In genomic region chr9:61251606-61252005, GRCm38 (mm10) we compare ENCODE assay signal across 9 mouse cellular contexts.
DNase-seq lines count a peak whose midpoint lies in the region; ATAC-seq and TF ChIP-seq lines count a peak whose summit lies in the region.
"Had no signal": no experiment of that assay in that cellular context is flagged by ENCODE, and none has a peak within 500 bp of the region (broad histone marks: within the 10 kb centered on the region; RNA-seq: fewer than 3 reads in every experiment).

No protein-coding gene starts in this region.

- WGBS in heart, embryonic 12.5 days: 49% methylated on average over 6 of the region's 6 CpGs
- whole genome bisulfite sequencing in bone marrow, adult 2 months: 6% methylated on average over 6 of the region's 6 CpGs
- 8% methylated on average over 6 of the region's 6 CpGs for WGBS in spleen, adult 2 months
- 60% methylated on average over 6 of the region's 6 CpGs for WGBS in intestine, postnatal 0 days
- 55% methylated on average over 6 of the region's 6 CpGs for WGBS in kidney, embryonic 16.5 days

- no peak for TF ChIP-seq CTCF in bone marrow, adult 2 months (IDR thresholded peaks at IDR 0.05; ENCODE audit: control insufficient read depth, insufficient read depth, low read length)
- no peak for TF ChIP-seq CTCF in spleen, adult 2 months (IDR thresholded peaks at IDR 0.05; ENCODE audit: extremely low read depth, insufficient read depth, insufficient read length, insufficient replicate concordance)
- no peak for TF ChIP-seq CTCF in intestine, postnatal 0 days (IDR thresholded peaks at IDR 0.05; ENCODE audit: low read depth)

- no peak for TF ChIP-seq POLR2A in bone marrow, adult 2 months (IDR thresholded peaks at IDR 0.05; ENCODE audit: borderline replicate concordance, control insufficient read depth, low read depth, low read length)
- no peak for TF ChIP-seq POLR2A in spleen, adult 2 months (IDR thresholded peaks at IDR 0.05; ENCODE audit: low read depth, low read length)

- no peak for ATAC-seq in heart, embryonic 12.5 days (ENCODE audit: insufficient number of reproducible peaks, low FRiP score)
- ATAC-seq in inflammation-experienced regulatory T-cells, adult 6 months: peak; percentile 28
- no peak for ATAC-seq in intestine, postnatal 0 days
- no peak for ATAC-seq in kidney, embryonic 16.5 days (ENCODE audit: low FRiP score, low TSS enrichment)

- no peak overlapping the region for H3K4me2 ChIP-seq in heart, embryonic 12.5 days
- H3K4me2 ChIP-seq in intestine, postnatal 0 days (replicated peaks; ENCODE audit: low read depth): no peak overlapping the region
- H3K4me2 ChIP-seq in kidney, embryonic 16.5 days (replicated peaks; ENCODE audit: low read depth, low read length): no peak overlapping the region
- H3K4me2 ChIP-seq: lung, embryonic 15.5 days had no signal

- peak; percentile 35 for DNase-seq in heart, adult 8-10 months (ENCODE audit: low spot score)
- DNase-seq in spleen, adult 2 months (ENCODE audit: low read depth in 1 of 2, low spot score in 2 of 2): peak; percentile 17 to 65
- DNase-seq in kidney, adult 9 months: no peak

- peaks cover 8% of the 10 kb centered on the region for H3K27me3 ChIP-seq in heart, embryonic 12.5 days (replicated peaks)
- H3K27me3 ChIP-seq in spleen, adult 2 months (ENCODE audit: control insufficient read depth, insufficient read depth, low read length): no peaks in the 10 kb centered on the region
- H3K27me3 ChIP-seq in intestine, postnatal 0 days (replicated peaks; ENCODE audit: control insufficient read depth, insufficient read depth, low read length): no peaks in the 10 kb centered on the region
- no peaks in the 10 kb centered on the region; the same call in 1 of the 2 replicates for H3K27me3 ChIP-seq in kidney, embryonic 16.5 days (ENCODE audit: insufficient read depth, low read length)

- H3K9me3 ChIP-seq in heart, embryonic 12.5 days (replicated peaks): no peaks in the 10 kb centered on the region
- H3K9me3 ChIP-seq in intestine, postnatal 0 days (ENCODE audit: control insufficient read depth): no peaks in the 10 kb centered on the region
- no peaks in the 10 kb centered on the region for H3K9me3 ChIP-seq in kidney, embryonic 16.5 days (ENCODE audit: low read length)
- H3K9me3 ChIP-seq: lung, embryonic 15.5 days had no signal

- no peak overlapping the region for H3K4me3 ChIP-seq in heart, embryonic 12.5 days
- H3K4me3 ChIP-seq in bone marrow, adult 2 months (replicated peaks; ENCODE audit: control insufficient read depth, low read depth, low read length): no peak overlapping the region
- no peak overlapping the region for H3K4me3 ChIP-seq in spleen, adult 2 months (ENCODE audit: extremely low read depth, insufficient read depth, insufficient read length)
- H3K4me3 ChIP-seq in intestine, postnatal 0 days (ENCODE audit: low read depth, low read length): no peak overlapping the region
- H3K4me3 ChIP-seq in kidney, embryonic 16.5 days (ENCODE audit: low read length): no peak overlapping the region
- H3K4me3 ChIP-seq: lung, embryonic 15.5 days had no signal

- no peaks in the 10 kb centered on the region for H3K36me3 ChIP-seq in heart, embryonic 12.5 days
- no peaks in the 10 kb centered on the region for H3K36me3 ChIP-seq in spleen, adult 2 months (ENCODE audit: control insufficient read depth, insufficient read depth, low read length)
- no peaks in the 10 kb centered on the region for H3K36me3 ChIP-seq in intestine, postnatal 0 days (ENCODE audit: control insufficient read depth, insufficient read depth)
- no peaks in the 10 kb centered on the region for H3K36me3 ChIP-seq in kidney, embryonic 16.5 days (ENCODE audit: insufficient read depth, low read length)
- H3K36me3 ChIP-seq: lung, embryonic 15.5 days had no signal

- H3K27ac ChIP-seq in heart, embryonic 12.5 days (ENCODE audit: poor library complexity, severe bottlenecking): no peak overlapping the region
- H3K27ac ChIP-seq in bone marrow, adult 2 months (ENCODE audit: control insufficient read depth, insufficient read depth, low read depth, low read length, poor library complexity): peak overlapping the region; percentile 74
- H3K27ac ChIP-seq in spleen, adult 2 months (ENCODE audit: insufficient read depth, low read length): no peak overlapping the region
- H3K27ac ChIP-seq in intestine, postnatal 0 days (ENCODE audit: low read depth, low read length): no peak overlapping the region
- H3K27ac ChIP-seq in kidney, embryonic 16.5 days (ENCODE audit: low read length): no peak overlapping the region
- H3K27ac ChIP-seq: lung, embryonic 15.5 days had no signal

- no peak overlapping the region for H3K9ac ChIP-seq in heart, embryonic 12.5 days
- H3K9ac ChIP-seq in intestine, postnatal 0 days (ENCODE audit: low read depth, low read length): no peak overlapping the region
- H3K9ac ChIP-seq in kidney, embryonic 16.5 days (replicated peaks; ENCODE audit: low read length): no peak overlapping the region
- H3K9ac ChIP-seq: lung, embryonic 15.5 days had no signal

- H3K4me1 ChIP-seq in heart, embryonic 12.5 days (replicated peaks): no peaks in the 10 kb centered on the region
- peaks cover 4% of the 10 kb centered on the region; the same call in 1 of the 2 replicates for H3K4me1 ChIP-seq in bone marrow, adult 2 months (ENCODE audit: control insufficient read depth, insufficient read depth, low read length)
- peaks cover 2% of the 10 kb centered on the region; the same call in 1 of the 2 replicates for H3K4me1 ChIP-seq in spleen, adult 2 months (ENCODE audit: control insufficient read depth, insufficient read depth, insufficient read length)
- H3K4me1 ChIP-seq in intestine, postnatal 0 days (replicated peaks; ENCODE audit: control insufficient read depth, insufficient read depth, low read length): no peaks in the 10 kb centered on the region
- no peaks in the 10 kb centered on the region for H3K4me1 ChIP-seq in kidney, embryonic 16.5 days (ENCODE audit: insufficient read depth, low read length)
- H3K4me1 ChIP-seq: lung, embryonic 15.5 days had no signal
